Mouse (Mus musculus): Measurements from ENCODE around the gene Sema3d.

DNA sequence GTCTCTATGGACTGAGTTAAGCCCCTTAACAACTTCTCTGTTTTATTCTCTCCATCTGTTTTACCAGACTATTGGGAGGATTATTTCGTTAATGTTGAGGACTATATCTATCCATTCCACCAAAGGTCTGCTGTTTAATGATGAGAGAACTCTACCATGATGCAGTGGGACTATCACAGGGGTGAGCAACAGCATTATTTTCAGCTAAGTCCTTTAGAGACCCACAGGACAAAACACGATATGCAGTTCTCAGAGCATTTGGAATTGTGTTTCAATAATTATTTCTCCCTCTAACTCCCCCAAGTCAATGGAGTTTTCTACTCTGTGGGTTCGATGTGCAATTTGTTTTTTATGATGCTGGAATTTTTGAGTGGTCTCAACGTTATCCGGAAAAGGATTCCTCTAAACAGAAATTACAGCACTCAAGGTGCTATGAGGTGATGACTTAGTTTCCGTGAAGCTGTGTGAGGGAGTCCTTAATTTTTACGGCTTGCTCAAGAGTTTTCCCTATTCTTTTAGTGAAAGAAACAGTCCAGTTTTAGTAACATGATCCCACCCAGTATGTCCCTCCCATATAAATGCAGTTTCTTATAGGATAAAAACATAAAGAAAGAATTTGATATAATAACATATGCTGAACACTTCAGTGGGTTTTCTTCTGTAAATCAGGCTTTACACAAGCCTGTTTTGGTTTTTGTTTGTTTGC, 254.7 kb downstream of the Sema3d start:
- TF ChIP-seq CTCF (IDR thresholded peaks at IDR 0.05; ENCODE audit: insufficient read depth, low read length) (no peak), POLR2A (IDR thresholded peaks at IDR 0.05; ENCODE audit: borderline replicate concordance, extremely low read depth, low read depth, low read length) (no peak)

Measured in lung, adult 2 months (tissue).